Mouse (Mus musculus) embryonic facial prominence, embryonic 10.5 days (tissue): ENCODE data around the gene Gpr155. TPM values are rescaled to one million over a fixed set of nuclear protein-coding genes. Genes with fewer than 3 reads are reported as not detected.

ENCODE experiments used
- DNase-seq: peaks from one replicate; pipeline ENCODE4 v3.0.0-alpha.2; 2017; ENCODE audit warnings: low spot score
- H3K27ac ChIP-seq: fragments of 300-500 bp; sonication (generic); replicated peaks from 2 replicates; pipeline ENCODE4 v1.5.1; 2016; ENCODE audit warnings: mild to moderate bottlenecking
- H3K27me3 ChIP-seq: fragments of 300-500 bp; sonication (generic); replicated peaks from 2 replicates; pipeline ENCODE4 v1.6.1; 2016; ENCODE audit warnings: low read depth, mild to moderate bottlenecking; ENCODE audit not compliant: poor library complexity, severe bottlenecking
- H3K36me3 ChIP-seq: fragments of 300-500 bp; sonication (generic); replicated peaks from 2 replicates; pipeline ENCODE4 v1.6.1; 2016; ENCODE audit warnings: mild to moderate bottlenecking, moderate library complexity
- H3K4me1 ChIP-seq: fragments of 300-500 bp; sonication (generic); 2 replicates; pipeline ENCODE4 v1.6.1; 2016
- H3K4me3 ChIP-seq: fragments of 300-500 bp; sonication (generic); 2 replicates; pipeline ENCODE4 v1.5.1; 2016; ENCODE audit warnings: mild to moderate bottlenecking, moderate library complexity
- H3K9me3 ChIP-seq: fragments of 300-500 bp; sonication (generic); 2 replicates; pipeline ENCODE4 v1.6.1; 2016; ENCODE audit warnings: mild to moderate bottlenecking
- WGBS: fragments of 180-500 bp; shearing (Covaris S2); methylation state at CpG from one replicate; pipeline ENCODE4 v1.1.7; 2016; 5-methylcytosine and 5-hydroxymethylcytosine counted together
- polyA plus RNA-seq: library from polyadenylated mRNA; unstranded; fragments of >200 nt; fragmentation: Nextera tagmentation; extraction: Ambion mirVana; gene quantifications from 2 replicates; pipeline ENCODE4 v1.2.1, GENCODE M21; 2016

Gpr155 gene
- polyA plus RNA-seq, 1 experiment from 2014 or later: 4.3 TPM

- 82% methylated on average over 9 of the region's 9 CpGs for WGBS
- no peak for DNase-seq
- no peak overlapping the region for H3K4me3 ChIP-seq
- no peaks in the 10 kb centered on the region for H3K9me3 ChIP-seq
- H3K27me3 ChIP-seq: peaks cover 10% of the 10 kb centered on the region
- H3K36me3 ChIP-seq: no peaks in the 10 kb centered on the region
- H3K4me1 ChIP-seq: peaks cover 12% of the 10 kb centered on the region
- H3K27ac ChIP-seq: no peak overlapping the region
Observed at GRCm38 (mm10) chr2:73380298-73380975, 5.9 kb downstream of the Gpr155 start.

GRCm38 (mm10) chr2:73379656-73380055 lies 6.7 kb downstream of the Gpr155 start:
- WGBS: 82% methylated on average over 5 of the region's 5 CpGs

DNA sequence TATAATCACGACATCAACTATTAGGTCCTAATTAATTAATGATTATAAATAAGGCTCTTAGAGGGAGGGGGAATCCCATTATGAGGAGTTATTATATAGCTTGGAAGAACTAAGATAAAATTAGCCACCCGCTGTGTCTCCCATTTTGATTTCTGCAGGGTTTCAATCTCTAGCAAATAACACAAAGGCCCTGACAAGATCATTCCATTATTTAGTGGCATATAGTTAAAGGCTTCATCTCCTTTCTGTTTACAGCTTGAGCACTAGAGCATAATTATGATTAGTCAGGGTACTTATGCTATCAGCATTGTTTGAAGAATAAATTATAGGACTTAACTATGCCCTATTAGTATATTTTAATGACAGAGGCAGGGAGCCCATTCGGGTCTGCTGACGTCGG lies 8.0 kb downstream of the Gpr155 start:
- WGBS: 92% methylated on average over 5 of the region's 5 CpGs
- Histone ChIP-seq H3K4me1 (peaks cover 25% of the 10 kb centered on the region), H3K4me3 (no peak overlapping the region), H3K27me3 (no peaks in the 10 kb centered on the region), H3K9me3 (no peaks in the 10 kb centered on the region), H3K27ac (no peak overlapping the region), H3K36me3 (no peaks in the 10 kb centered on the region)
- no peak for DNase-seq

More at GRCm38 (mm10) chr2:73379656-73380055, 6.7 kb downstream of the Gpr155 start:
- no peak for DNase-seq
- Histone ChIP-seq H3K27me3 (peaks cover 6% of the 10 kb centered on the region), H3K9me3 (no peaks in the 10 kb centered on the region), H3K4me3 (no peak overlapping the region), H3K27ac (no peak overlapping the region), H3K36me3 (no peaks in the 10 kb centered on the region), H3K4me1 (peaks cover 20% of the 10 kb centered on the region)

- 74% methylated on average over 9 of the region's 9 CpGs for WGBS
Observed at GRCm38 (mm10) chr2:73371530-73372335, 14.6 kb downstream of the Gpr155 start.

GRCm38 (mm10) chr2:73363448-73363847 lies 22.9 kb downstream of the Gpr155 start:
- Histone ChIP-seq H3K4me1 (0 out of 2 replicates have a peak, but pooled peaks cover 3% of the 10 kb centered on the region), H3K4me3 (no peak overlapping the region), H3K36me3 (no peaks in the 10 kb centered on the region), H3K27ac (no peak overlapping the region), H3K27me3 (no peaks in the 10 kb centered on the region), H3K9me3 (no peaks in the 10 kb centered on the region)
- no peak for DNase-seq
- 79% methylated on average over 5 of the region's 5 CpGs for WGBS

More at GRCm38 (mm10) chr2:73371530-73372335, 14.6 kb downstream of the Gpr155 start:
- Histone ChIP-seq H3K27me3 (no peaks in the 10 kb centered on the region), H3K36me3 (no peaks in the 10 kb centered on the region), H3K4me3 (no peak overlapping the region), H3K4me1 (peaks cover 19% of the 10 kb centered on the region), H3K27ac (no peak overlapping the region), H3K9me3 (no peaks in the 10 kb centered on the region)
- DNase-seq: no peak

GRCm38 (mm10) chr2:73360536-73360935 lies 25.8 kb downstream of the Gpr155 start:
- no peak overlapping the region for H3K27ac ChIP-seq
- 89% methylated on average over 2 of the region's 2 CpGs for WGBS
- no peaks in the 10 kb centered on the region for H3K27me3 ChIP-seq
- no peak for DNase-seq
- no peaks in the 10 kb centered on the region for H3K36me3 ChIP-seq
- H3K4me1 ChIP-seq: peaks cover 11% of the 10 kb centered on the region
- no peaks in the 10 kb centered on the region for H3K9me3 ChIP-seq
- no peak overlapping the region for H3K4me3 ChIP-seq

- H3K4me3 ChIP-seq: no peak overlapping the region
- no peak overlapping the region for H3K27ac ChIP-seq
- H3K4me1 ChIP-seq: peaks cover 11% of the 10 kb centered on the region
- no peaks in the 10 kb centered on the region for H3K27me3 ChIP-seq
- no peaks in the 10 kb centered on the region for H3K9me3 ChIP-seq
- 92% methylated on average over 5 of the region's 5 CpGs for WGBS
- no peak for DNase-seq
- no peaks in the 10 kb centered on the region for H3K36me3 ChIP-seq
Observed at GRCm38 (mm10) chr2:73359941-73360340, 26.4 kb downstream of the Gpr155 start.

GRCm38 (mm10) chr2:73357004-73357403 lies 29.4 kb downstream of the Gpr155 start:
- 45% methylated on average over 18 of the region's 18 CpGs for whole genome bisulfite sequencing
- Histone ChIP-seq H3K27ac (peak overlapping the region; percentile 81), H3K36me3 (no peaks in the 10 kb centered on the region), H3K4me1 (peaks cover 14% of the 10 kb centered on the region), H3K9me3 (no peaks in the 10 kb centered on the region), H3K27me3 (no peaks in the 10 kb centered on the region), H3K4me3 (peak overlapping the region; percentile 39)
- peak; percentile 80 for DNase-seq

GRCm38 (mm10) chr2:73351927-73352374 lies 34.4 kb downstream of the Gpr155 start:
- no peak overlapping the region for H3K4me3 ChIP-seq
- peaks cover 43% of the 10 kb centered on the region for H3K4me1 ChIP-seq
- H3K27me3 ChIP-seq: 0 out of 2 replicates have a peak, but pooled peaks cover 4% of the 10 kb centered on the region
- H3K27ac ChIP-seq: no peak overlapping the region
- 60% methylated on average over 7 of the region's 7 CpGs for WGBS
- no peaks in the 10 kb centered on the region for H3K9me3 ChIP-seq
- no peaks in the 10 kb centered on the region for H3K36me3 ChIP-seq
- DNase-seq: no peak

DNA sequence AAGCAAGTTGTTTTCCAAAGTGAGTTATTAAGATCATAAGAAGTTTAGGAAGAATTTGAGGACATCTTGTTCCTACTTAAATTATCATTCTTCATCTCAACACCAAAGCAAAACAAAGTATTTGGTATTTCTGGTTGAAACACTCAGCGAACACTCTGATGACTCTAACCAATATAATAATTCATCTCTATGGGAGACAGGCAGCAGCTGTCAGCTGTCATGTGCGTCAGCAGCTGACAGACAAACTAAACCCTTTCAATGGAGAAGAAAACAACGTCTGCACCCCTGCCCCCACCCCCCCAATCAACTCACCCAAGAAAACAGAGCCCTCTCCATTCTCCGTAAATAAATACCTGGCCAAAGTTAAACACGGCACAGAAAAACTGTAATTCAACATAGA lies 34.9 kb downstream of the Gpr155 start:
- H3K4me1 ChIP-seq: peaks cover 43% of the 10 kb centered on the region
- WGBS: 62% methylated on average over 5 of the region's 5 CpGs
- no peak for DNase-seq
- no peaks in the 10 kb centered on the region for H3K9me3 ChIP-seq
- no peaks in the 10 kb centered on the region for H3K36me3 ChIP-seq
- 0 out of 2 replicates have a peak, but pooled peaks cover 4% of the 10 kb centered on the region for H3K27me3 ChIP-seq
- H3K4me3 ChIP-seq: no peak overlapping the region
- no peak overlapping the region for H3K27ac ChIP-seq

GRCm38 (mm10) chr2:73348221-73348620 lies 38.2 kb downstream of the Gpr155 start:
- Histone ChIP-seq H3K4me1 (peaks cover 45% of the 10 kb centered on the region), H3K4me3 (no peak overlapping the region), H3K27ac (0 out of 2 replicates have a peak overlapping the region, but pooled peaks have one; percentile 44), H3K27me3 (0 out of 2 replicates have a peak, but pooled peaks cover 4% of the 10 kb centered on the region), H3K9me3 (no peaks in the 10 kb centered on the region), H3K36me3 (no peaks in the 10 kb centered on the region)
- WGBS: 86% methylated on average over 6 of the region's 6 CpGs
- DNase-seq: no peak

GRCm38 (mm10) chr2:73347766-73348165 lies 38.6 kb downstream of the Gpr155 start:
- H3K9me3 ChIP-seq: no peaks in the 10 kb centered on the region
- H3K4me3 ChIP-seq: no peak overlapping the region
- H3K36me3 ChIP-seq: no peaks in the 10 kb centered on the region
- 0 out of 2 replicates have a peak, but pooled peaks cover 4% of the 10 kb centered on the region for H3K27me3 ChIP-seq
- 68% methylated on average over 9 of the region's 9 CpGs for WGBS
- peaks cover 45% of the 10 kb centered on the region for H3K4me1 ChIP-seq
- DNase-seq: no peak
- 0 out of 2 replicates have a peak overlapping the region, but pooled peaks have one; percentile 44 for H3K27ac ChIP-seq
